Mouse (Mus musculus) gastrocnemius, postnatal 14 days (tissue): Measurements from ENCODE around the gene Agt. TPM values are rescaled to one million over a fixed set of nuclear protein-coding genes. Genes with fewer than 3 reads are reported as not detected.

Source experiments
- DNase-seq: peaks from one replicate; pipeline ENCODE4 v3.0.0; 2021; ENCODE audit warnings: mixed read lengths
- intact Hi-C: fragments of 180-260 bp; cut with DNase I; formaldehyde crosslinking; loops from one replicate; pipeline ENCODE4 v1.15.1; 2025; ENCODE audit warnings: low total_unique reads
- total RNA-seq, 2 experiments: library from RNA; stranded (reverse); gene quantifications; 2 replicates each; pipeline ENCODE4 v1.2.3; 2021

Gene Agt
- total RNA-seq, 2 experiments from 2014 or later: 11.4 to 12.3 TPM

DNA sequence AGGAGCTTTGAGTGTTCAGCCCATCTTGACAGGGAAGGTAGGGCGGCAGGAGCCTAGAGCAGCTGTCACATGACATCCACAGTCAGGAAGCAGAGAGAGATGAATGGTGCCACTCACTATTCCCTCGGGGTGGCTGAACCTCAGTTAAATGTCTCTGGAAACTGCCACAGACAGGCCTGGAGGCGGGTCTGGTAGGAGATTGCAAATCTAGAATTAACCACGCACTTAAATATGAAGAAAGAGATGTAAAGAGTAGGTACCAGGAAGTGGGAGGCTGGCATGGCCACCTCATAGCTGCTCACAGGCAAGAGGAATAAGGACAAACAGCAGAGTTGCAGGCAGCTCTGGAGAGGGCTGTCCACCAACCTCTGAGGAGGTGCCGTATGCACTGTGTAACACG, 52.4 kb downstream of the Agt start:
- intact Hi-C loops: loop anchor here (5.0 kb wide), 1 partner anchor 55 kb away; no protein-coding TSS in a partner anchor
- no peak for DNase-seq

DNA sequence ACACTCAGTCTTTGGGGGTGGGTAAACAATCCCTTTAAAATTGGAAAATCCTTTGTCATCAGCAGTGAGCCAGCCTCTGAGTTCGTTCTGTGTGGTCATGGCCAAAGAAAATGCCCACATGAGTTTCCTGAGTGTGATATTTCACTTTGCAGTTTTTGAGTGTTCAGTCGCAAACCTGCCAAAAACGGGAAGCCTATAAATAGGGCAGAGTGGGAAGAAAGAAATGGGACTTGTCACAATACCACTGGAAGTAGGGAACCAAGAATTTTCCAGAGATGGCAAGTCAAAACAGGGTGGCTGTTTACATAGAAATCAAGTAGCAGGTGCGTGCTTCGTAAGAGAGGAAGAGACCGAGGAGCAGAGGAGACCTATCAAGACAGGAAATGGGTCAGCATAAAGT, 53.0 kb downstream of the Agt start:
- intact Hi-C loops: loop anchor here (5.0 kb wide), 1 partner anchor 56 kb away; no protein-coding TSS in a partner anchor
- DNase-seq: no peak

DNA sequence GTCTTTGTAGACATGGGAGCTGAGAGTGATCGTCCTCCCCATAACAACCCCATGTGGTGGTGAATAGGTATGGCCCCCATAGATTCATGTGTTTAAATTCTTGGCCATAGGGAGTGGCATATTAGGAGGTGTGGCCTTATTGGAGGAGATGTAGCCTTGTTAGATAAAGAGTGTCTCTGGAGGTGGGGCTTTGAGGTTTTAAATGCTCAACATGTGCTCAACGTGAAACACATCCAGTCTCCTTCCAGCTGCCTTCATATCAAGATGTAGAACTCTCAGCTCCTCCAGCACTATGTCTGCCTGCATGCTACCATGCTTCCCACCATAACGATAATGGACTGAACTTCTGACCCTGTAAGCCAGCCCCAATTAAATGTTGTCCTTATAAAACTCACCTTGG, 53.5 kb downstream of the Agt start:
- intact Hi-C loops: loop anchor here (5.0 kb wide), 1 partner anchor 56 kb away; no protein-coding TSS in a partner anchor
- DNase-seq: no peak

DNA sequence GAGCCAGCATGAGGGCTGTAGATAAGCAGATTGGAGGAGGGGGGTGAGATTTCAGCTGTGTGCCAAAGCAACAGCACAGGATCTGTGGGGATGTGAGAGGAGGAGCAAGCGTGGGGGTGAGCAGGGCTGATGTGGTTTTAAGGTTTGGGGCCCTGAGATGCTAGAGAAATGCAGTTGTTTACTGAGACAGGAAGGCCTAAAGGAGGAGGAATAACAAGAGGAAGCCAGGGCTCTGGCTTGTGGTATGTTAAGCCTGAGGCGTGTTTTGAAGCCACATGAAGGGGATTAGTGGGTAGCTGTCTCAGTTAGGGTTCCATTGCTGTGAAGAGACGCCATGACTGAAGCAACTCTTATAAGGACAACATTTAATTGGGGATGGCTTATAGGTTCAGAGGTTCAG, 60.4 kb downstream of the Agt start:
- DNase-seq: no peak

DNA sequence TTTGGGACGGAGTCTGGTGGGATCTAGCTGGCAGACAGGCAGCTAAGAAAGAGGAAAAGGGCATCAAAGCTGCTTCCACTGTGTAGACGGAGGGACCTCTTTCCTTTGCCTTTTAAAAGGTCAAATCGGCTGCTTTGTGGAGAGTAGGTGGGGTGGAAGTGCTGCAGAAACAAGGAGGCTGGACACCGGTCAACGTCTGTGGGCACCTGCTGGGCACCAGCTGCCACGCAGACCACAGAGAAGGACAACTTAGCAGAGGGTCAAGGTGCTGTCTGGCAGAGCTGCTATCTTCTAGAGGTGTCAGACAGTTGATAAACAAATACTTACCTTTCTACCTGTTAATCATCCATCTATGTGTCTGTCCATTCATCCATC, 61.2 kb downstream of the Agt start:
- DNase-seq: no peak
- intact Hi-C loops: loop anchor here (10.0 kb wide), 1 partner anchor 104 kb away; no protein-coding TSS in a partner anchor

More for the DNA sequence above, 60.4 kb downstream of the Agt start:
- intact Hi-C loops: loop anchor here (10.0 kb wide), 1 partner anchor 104 kb away; no protein-coding TSS in a partner anchor

DNA sequence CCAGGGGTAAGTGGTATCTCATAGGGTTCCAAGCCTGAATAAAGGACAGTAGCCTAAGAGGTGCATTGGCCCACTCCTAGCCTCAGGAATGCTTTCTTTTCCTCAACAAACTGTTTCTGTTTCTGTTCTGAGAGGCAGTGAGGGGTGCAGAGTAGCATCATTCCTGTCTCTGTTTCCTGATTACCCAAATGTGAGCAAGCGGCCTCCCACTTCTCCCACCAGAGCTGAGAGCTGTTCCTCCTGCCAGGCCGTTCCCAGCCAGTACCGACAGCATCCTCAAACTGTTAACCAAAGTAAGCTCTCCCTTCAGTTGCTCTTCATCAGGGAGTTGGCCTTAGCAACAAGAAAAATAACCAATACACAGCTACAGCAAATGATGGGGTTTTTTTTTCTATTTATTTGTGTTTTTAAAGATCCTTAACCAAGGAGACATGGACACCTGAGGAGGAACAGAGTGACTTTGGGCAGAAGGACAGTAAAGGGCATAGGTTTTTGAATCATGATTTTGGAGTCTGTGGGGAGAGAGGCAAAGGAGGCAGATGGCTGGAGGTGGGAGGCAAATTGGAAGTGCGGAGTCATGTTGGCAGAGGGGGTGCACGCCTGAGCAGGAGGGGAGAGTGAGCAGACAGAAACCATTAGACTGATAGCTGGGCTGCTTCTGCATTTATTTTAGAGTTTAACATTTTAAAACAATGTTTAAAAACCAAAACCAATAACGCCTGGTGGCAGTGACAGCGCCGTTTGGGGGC, 61.8 kb downstream of the Agt start:
- intact Hi-C loops: loop anchor here (10.0 kb wide), 1 partner anchor 103 kb away; no protein-coding TSS in a partner anchor
- no peak for DNase-seq

Other genes starting within 250 kb of the Agt start
- under 1 TPM; 0.57 to 0.73 TPM for gene Pgbd5, start 130.0 kb downstream of the Agt start, total RNA-seq
- gene Cog2, start 48.9 kb downstream of the Agt start, total RNA-seq: 10 to 100 TPM; 18.7 to 19.8 TPM
- under 1 TPM in 1 of 2 experiments, not detected in 1; 0.08 TPM for gene Capn9, start 6.4 kb upstream of the Agt start, total RNA-seq
- 10 to 100 TPM; 21.4 to 25.8 TPM for gene 2310022B05Rik, start 93.7 kb upstream of the Agt start, total RNA-seq
- 10 to 100 TPM; 16.9 to 22.3 TPM for gene Ttc13, start 152.3 kb upstream of the Agt start, total RNA-seq
- gene Arv1, start 152.4 kb upstream of the Agt start, total RNA-seq: 1 to 10 TPM; 2.8 to 3.3 TPM
- under 1 TPM; 0.66 to 1.00 TPM for gene Fam89a, start 182.1 kb upstream of the Agt start, total RNA-seq
- under 1 TPM; 0.07 to 0.18 TPM for gene Trim67, start 223.4 kb upstream of the Agt start, total RNA-seq